Mouse (Mus musculus): ENCODE data around the gene Edn2. TPM values are rescaled to one million over a fixed set of nuclear protein-coding genes. Genes with fewer than 3 reads are reported as not detected.

Gene Edn2
- polyA plus RNA-seq, 1 experiment: not detected

DNA sequence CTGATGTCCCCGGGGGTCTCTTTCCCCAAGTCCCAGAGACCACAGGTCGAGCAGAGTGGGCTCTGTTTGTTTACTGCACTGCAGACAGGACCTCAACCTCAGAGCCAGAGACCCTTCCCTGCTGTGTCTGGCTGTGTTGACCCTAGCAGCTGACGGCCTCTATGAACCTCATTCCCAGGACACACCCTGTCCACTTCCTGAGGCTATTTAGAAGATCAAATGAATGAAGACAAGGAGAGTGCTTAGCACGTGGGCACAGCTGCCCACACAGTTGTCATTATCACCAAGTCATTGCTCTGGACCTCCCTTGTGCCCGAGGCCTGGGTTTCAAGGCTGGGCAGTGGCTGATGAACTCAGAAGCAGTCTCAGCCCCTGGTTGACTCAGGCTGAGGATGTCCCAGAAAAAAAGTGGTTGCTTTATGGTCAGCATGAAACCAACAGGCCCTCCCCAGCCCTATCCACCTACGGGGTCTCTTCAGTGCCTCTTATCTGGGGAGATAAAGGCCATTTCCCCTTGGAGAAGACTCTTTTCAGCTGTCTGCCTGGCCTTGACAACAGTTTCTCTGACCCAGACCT, 10.6 kb upstream of the Edn2 start:
- no peak for TF ChIP-seq POLR2A (IDR thresholded peaks at IDR 0.05; ENCODE audit: insufficient read depth, low read depth, low read length)
- no peak for TF ChIP-seq CTCF (IDR thresholded peaks at IDR 0.05; ENCODE audit: insufficient read depth, low read depth, low read length)
- Histone ChIP-seq H3K27ac (ENCODE audit: insufficient read depth, low read depth, low read length) (no peak overlapping the region), H3K4me1 (ENCODE audit: control insufficient read depth, insufficient read depth, low read length) (peaks cover 12% of the 10 kb centered on the region), H3K4me3 (ENCODE audit: insufficient read depth, low read depth, low read length) (no peak overlapping the region)
- WGBS: 82% methylated on average over 6 of the region's 6 CpGs

DNA sequence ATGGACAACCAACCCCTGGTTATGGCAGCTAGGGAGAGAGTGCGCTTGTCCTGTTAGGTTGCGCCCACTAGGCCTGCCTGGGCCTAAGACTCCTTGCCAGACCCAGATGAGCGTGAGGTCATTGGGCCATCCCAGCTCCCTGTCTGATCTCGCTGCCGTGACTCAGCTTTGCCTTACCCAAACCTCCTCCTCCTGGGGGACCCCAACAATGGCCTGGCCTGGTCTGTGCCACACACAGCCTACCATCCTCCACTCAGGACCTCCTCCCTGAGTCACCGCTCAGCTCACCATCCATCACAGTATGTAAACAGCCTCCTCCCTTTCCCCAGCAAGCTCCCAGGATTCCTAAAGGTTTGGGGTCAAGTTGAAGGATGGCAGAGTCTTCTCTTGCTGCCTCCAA, 9.1 kb upstream of the Edn2 start:
- 93% methylated on average over 6 of the region's 6 CpGs for WGBS
- no peak overlapping the region for H3K4me3 ChIP-seq (ENCODE audit: insufficient read depth, low read depth, low read length)
- peaks cover 12% of the 10 kb centered on the region for H3K4me1 ChIP-seq (ENCODE audit: control insufficient read depth, insufficient read depth, low read length)
- H3K27ac ChIP-seq (ENCODE audit: insufficient read depth, low read depth, low read length): no peak overlapping the region
- TF ChIP-seq POLR2A (IDR thresholded peaks at IDR 0.05; ENCODE audit: insufficient read depth, low read depth, low read length) (no peak), CTCF (IDR thresholded peaks at IDR 0.05; ENCODE audit: insufficient read depth, low read depth, low read length) (no peak)

DNA sequence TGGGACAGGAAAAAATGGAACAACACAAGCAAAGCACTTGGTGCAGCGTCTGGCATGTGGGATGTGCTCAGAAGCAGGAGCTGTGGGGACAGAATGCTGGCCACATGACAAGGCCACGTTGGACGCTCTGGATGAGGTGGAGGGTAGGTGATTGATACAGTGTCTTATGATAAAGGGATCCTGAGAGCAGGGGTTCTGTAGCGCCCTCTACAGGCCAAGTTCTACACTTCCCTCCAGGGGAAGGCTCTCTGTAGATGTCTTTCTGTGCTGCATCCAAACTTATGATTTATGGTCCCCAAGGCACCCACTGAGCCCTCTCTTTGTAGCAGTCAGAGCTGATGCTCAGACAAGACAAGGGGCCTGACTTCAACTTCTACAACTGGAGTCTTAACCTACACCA, 8.4 kb upstream of the Edn2 start:
- Histone ChIP-seq H3K4me3 (ENCODE audit: insufficient read depth, low read depth, low read length) (no peak overlapping the region), H3K4me1 (ENCODE audit: control insufficient read depth, insufficient read depth, low read length) (peaks cover 12% of the 10 kb centered on the region), H3K27ac (ENCODE audit: insufficient read depth, low read depth, low read length) (no peak overlapping the region)
- no peak for TF ChIP-seq CTCF (IDR thresholded peaks at IDR 0.05; ENCODE audit: insufficient read depth, low read depth, low read length)
- no peak for TF ChIP-seq POLR2A (IDR thresholded peaks at IDR 0.05; ENCODE audit: insufficient read depth, low read depth, low read length)
- 71% methylated on average over 4 of the region's 4 CpGs for whole genome bisulfite sequencing

DNA sequence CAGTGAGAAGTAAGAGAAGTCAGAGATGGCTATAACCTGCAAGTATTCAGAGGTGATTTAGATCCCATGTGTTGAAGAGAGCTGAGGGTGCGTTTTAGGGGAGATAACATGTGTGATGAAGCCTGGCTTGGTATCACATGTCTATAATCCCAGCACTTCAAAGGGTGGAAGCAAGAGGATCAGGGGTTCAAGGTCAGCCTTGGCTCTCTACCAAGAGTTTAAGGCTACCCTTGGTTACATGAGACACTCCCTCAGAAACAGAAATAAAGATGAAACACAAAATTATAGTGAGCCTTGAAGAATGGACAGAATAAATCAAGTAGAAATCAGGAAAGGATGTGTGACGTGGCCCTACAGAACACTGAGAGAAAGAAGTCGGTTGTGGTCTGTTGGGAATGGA, 7.3 kb upstream of the Edn2 start:
- Histone ChIP-seq H3K4me3 (ENCODE audit: insufficient read depth, low read depth, low read length) (no peak overlapping the region), H3K4me1 (ENCODE audit: control insufficient read depth, insufficient read depth, low read length) (peaks cover 7% of the 10 kb centered on the region), H3K27ac (ENCODE audit: insufficient read depth, low read depth, low read length) (no peak overlapping the region)
- TF ChIP-seq CTCF (IDR thresholded peaks at IDR 0.05; ENCODE audit: insufficient read depth, low read depth, low read length) (no peak), POLR2A (IDR thresholded peaks at IDR 0.05; ENCODE audit: insufficient read depth, low read depth, low read length) (no peak)
- WGBS: 91% methylated on average over 3 of the region's 3 CpGs

DNA sequence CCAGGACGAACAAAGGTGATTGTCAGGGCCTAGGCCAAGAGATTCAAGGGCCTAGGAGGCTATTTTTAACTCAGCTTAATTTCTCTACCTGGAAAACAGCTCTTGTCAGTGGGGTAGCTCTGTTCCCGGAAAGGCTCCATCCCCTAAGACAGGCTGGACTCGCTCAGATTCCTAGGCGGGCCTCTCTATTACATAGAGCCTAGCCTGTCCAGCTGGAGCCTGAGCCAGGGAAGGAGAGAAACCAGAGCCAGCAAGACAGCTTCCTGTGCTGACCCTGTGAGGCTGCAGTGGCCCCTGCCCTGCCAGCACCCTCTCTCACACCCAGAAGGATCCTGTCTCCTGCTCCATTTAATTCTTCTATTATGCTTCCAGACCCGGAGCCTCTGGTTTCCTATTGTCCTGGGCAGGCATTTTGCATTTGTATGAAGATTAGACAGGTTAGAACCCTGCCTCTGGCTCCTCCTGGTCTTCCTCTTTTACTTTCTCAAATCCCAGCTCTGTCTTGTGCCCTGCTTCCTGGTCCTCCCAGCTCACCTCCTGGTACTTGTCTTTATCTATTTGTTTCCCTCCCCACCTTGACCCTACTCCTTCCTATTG, 2.2 kb upstream of the Edn2 start:
- Histone ChIP-seq H3K4me3 (ENCODE audit: insufficient read depth, low read depth, low read length) (no peak overlapping the region), H3K27ac (ENCODE audit: insufficient read depth, low read depth, low read length) (no peak overlapping the region), H3K4me1 (ENCODE audit: control insufficient read depth, insufficient read depth, low read length) (peaks cover 25% of the 10 kb centered on the region)
- TF ChIP-seq CTCF (IDR thresholded peaks at IDR 0.05; ENCODE audit: insufficient read depth, low read depth, low read length): no peak
- no peak for TF ChIP-seq POLR2A (IDR thresholded peaks at IDR 0.05; ENCODE audit: insufficient read depth, low read depth, low read length)
- WGBS: 80% methylated on average over 5 of the region's 5 CpGs

DNA sequence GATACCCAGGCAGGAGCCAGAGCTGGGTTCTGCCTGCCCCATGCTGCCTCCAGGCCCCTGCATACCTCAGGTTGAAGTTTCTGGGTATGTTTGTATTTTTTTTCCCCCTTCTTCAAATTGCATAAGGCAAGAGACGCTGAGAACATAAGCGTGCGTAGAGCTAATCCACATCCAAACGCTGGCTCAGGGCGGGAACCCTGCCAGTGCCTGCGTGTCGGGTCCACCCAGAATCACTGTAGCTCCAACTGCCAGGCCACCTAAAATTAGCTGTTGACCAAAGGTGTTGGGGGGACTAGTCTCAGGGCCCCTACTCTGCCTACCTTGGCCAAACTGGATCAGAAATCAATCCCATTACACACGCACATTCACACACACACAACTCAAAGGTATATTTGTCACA, 1.6 kb downstream of the Edn2 start:
- TF ChIP-seq POLR2A (IDR thresholded peaks at IDR 0.05; ENCODE audit: insufficient read depth, low read depth, low read length): no peak
- TF ChIP-seq CTCF (IDR thresholded peaks at IDR 0.05; ENCODE audit: insufficient read depth, low read depth, low read length): no peak
- 74% methylated on average over 8 of the region's 8 CpGs for WGBS
- Histone ChIP-seq H3K27ac (ENCODE audit: insufficient read depth, low read depth, low read length) (no peak overlapping the region), H3K4me3 (ENCODE audit: insufficient read depth, low read depth, low read length) (no peak overlapping the region), H3K4me1 (ENCODE audit: control insufficient read depth, insufficient read depth, low read length) (peaks cover 31% of the 10 kb centered on the region)

DNA sequence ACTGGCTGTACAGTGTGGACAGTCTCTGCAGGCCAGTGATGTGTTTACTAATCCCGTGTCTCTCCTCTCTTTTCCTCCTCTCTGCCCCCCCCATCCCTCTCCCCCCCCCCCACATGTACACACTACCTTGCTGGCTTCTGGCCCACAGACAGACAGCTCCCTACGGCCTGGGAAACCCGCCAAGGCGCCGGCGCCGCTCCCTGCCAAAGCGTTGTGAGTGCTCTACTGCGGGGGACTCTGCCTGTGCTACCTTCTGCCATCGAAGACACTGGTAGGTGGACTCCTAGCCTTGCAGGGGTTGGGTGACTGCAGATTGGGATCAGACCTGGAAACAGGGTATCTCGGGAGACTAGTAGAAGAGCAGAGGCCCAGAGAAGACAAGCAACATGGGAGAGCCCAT, 2.2 kb downstream of the Edn2 start:
- H3K27ac ChIP-seq (ENCODE audit: insufficient read depth, low read depth, low read length): no peak overlapping the region
- peaks cover 31% of the 10 kb centered on the region for H3K4me1 ChIP-seq (ENCODE audit: control insufficient read depth, insufficient read depth, low read length)
- WGBS: 36% methylated on average over 11 of the region's 11 CpGs
- H3K4me3 ChIP-seq (ENCODE audit: insufficient read depth, low read depth, low read length): no peak overlapping the region
- TF ChIP-seq POLR2A (IDR thresholded peaks at IDR 0.05; ENCODE audit: insufficient read depth, low read depth, low read length): no peak
- TF ChIP-seq CTCF (IDR thresholded peaks at IDR 0.05; ENCODE audit: insufficient read depth, low read depth, low read length): no peak

DNA sequence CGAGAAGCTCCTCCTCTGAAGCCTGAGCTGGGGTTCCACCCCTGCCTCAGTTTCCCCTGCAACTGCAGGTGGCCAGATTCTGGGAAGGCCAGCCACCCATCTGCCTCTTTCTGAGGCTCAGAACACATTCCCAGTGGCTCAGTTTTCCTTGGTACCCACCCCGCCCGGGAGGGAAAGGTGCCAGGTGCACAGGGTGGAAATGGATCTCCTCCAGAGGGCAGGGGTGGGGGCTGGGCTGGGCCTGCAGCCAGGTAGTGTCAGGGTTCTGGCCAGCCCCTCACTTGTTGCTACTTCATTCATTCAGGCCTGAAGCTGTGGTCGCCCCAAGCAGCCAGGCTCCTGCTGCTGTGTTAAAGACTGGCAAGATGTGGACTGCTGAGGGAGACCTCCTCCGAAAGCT, 3.3 kb downstream of the Edn2 start:
- no peak overlapping the region for H3K27ac ChIP-seq (ENCODE audit: insufficient read depth, low read depth, low read length)
- WGBS: 79% methylated on average over 5 of the region's 5 CpGs
- peaks cover 31% of the 10 kb centered on the region for H3K4me1 ChIP-seq (ENCODE audit: control insufficient read depth, insufficient read depth, low read length)
- TF ChIP-seq POLR2A (IDR thresholded peaks at IDR 0.05; ENCODE audit: insufficient read depth, low read depth, low read length): no peak
- TF ChIP-seq CTCF (IDR thresholded peaks at IDR 0.05; ENCODE audit: insufficient read depth, low read depth, low read length): no peak
- no peak overlapping the region for H3K4me3 ChIP-seq (ENCODE audit: insufficient read depth, low read depth, low read length)

DNA sequence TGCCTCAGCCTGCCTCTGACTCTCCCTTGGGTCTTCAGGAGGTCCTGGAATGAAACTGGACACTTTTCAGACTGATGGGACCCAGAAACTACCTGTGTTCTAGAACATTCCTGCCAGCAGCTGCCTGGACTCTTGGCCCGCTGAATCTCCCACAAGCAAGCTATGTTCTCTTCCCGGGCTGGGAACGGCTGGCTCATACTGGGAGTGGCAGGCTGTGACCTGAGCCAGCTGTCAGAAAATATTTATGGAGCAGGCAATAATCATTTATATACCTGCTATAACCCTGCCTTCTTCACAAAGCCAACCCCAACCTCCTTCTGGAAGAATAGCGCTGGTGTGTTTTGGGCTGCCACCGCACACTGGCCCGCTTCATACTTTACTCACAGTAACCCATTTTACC, 6.8 kb downstream of the Edn2 start:
- TF ChIP-seq POLR2A (IDR thresholded peaks at IDR 0.05; ENCODE audit: insufficient read depth, low read depth, low read length): no peak
- no peak for TF ChIP-seq CTCF (IDR thresholded peaks at IDR 0.05; ENCODE audit: insufficient read depth, low read depth, low read length)
- WGBS: 97% methylated on average over 6 of the region's 6 CpGs
- H3K4me1 ChIP-seq (ENCODE audit: control insufficient read depth, insufficient read depth, low read length): peaks cover 21% of the 10 kb centered on the region
- H3K4me3 ChIP-seq (ENCODE audit: insufficient read depth, low read depth, low read length): no peak overlapping the region
- no peak overlapping the region for H3K27ac ChIP-seq (ENCODE audit: insufficient read depth, low read depth, low read length)
